Mouse (Mus musculus) lung, adult 2 months (tissue): ENCODE results near the gene Pds5b.

ENCODE experiments used
- CTCF ChIP-seq: fragments of 200-500 bp; IDR thresholded peaks from 2 replicates; pipeline ENCODE4 v1.5.1; 2011; ENCODE audit warnings: mild to moderate bottlenecking, low read length, control low read depth; ENCODE audit not compliant: insufficient read depth
- POLR2A ChIP-seq: fragments of 200-500 bp; IDR thresholded peaks from 2 replicates; pipeline ENCODE4 v1.6.1; 2011; ENCODE audit warnings: low read depth, mild to moderate bottlenecking, control low read depth, low read length, borderline replicate concordance; ENCODE audit errors: extremely low read depth

- no peak for TF ChIP-seq CTCF
- no peak for TF ChIP-seq POLR2A
Observed at GRCm38 (mm10) chr5:150756623-150757022, 83.1 kb downstream of the Pds5b start.
